Mouse (Mus musculus): ENCODE measurements around the gene Inka2. TPM values are rescaled to one million over a fixed set of nuclear protein-coding genes. Genes with fewer than 3 reads are reported as not detected.

Inka2 gene
- total and polyA plus RNA-seq, 3 experiments, result 0.39 to 0.61 TPM; not detected in 1

DNA sequence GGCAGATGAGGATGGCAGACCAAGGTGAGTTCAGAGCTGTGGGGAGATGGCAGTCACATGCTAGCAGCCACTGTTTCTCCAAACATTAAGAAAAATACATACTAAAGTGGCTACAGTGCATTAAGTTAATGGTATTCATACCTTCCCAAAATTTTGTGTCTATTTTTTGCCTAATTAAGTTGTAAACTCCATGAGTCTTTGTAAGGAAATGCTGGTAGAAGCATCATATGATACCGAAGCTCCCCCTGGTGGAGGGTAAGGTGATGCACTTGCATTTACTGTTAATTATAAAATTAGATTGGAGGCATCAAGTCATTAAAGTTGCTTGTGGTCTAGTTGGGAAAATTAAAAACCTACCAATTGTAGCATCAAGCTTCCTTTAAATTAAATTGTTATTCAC is 21.6 kb downstream of the Inka2 start:
- Histone ChIP-seq H3K9me3 (replicated peaks; ENCODE audit: insufficient read depth, low read length) (no peaks in the 10 kb centered on the region), H3K36me3 (ENCODE audit: control insufficient read depth in 1 of 2, insufficient read depth in 2 of 2, low read length in 2 of 2) (peaks cover 0 to 1% of the 10 kb centered on the region in 2 experiments; a peak in 2 of 4 replicates), H3K27me3 (ENCODE audit: control insufficient read depth in 1 of 2, insufficient read depth in 2 of 2, low read length in 2 of 2) (no peaks in the 10 kb centered on the region), H3K27ac (ENCODE audit: control insufficient read depth, low read depth, low read length) (no peak overlapping the region), H3K4me3 (ENCODE audit: control insufficient read depth in 1 of 2, insufficient read depth in 1 of 2, low read depth in 2 of 2, low read length in 2 of 2) (no peak overlapping the region), H3K4me1 (ENCODE audit: control insufficient read depth in 1 of 2, insufficient read depth in 2 of 2, low read length in 2 of 2) (no peaks in the 10 kb centered on the region), H3K9ac (ENCODE audit: control insufficient read depth, low read depth, low read length, poor library complexity, severe bottlenecking) (no peak overlapping the region), H3K79me2 (ENCODE audit: control insufficient read depth, insufficient read depth, low read length, poor library complexity) (no peaks in the 10 kb centered on the region)
- TF ChIP-seq SMC3 (IDR thresholded peaks at IDR 0.05; ENCODE audit: low read depth, low read length) (peak; percentile 96), MAFK (IDR thresholded peaks at IDR 0.05; ENCODE audit: borderline replicate concordance, low read depth, low read length) (no peak), RAD21 (IDR thresholded peaks at IDR 0.05; ENCODE audit: low read depth, low read length) (peak; percentile 91), CTCF (IDR thresholded peaks at IDR 0.05 in 2 of 3, conservative IDR thresholded peaks at IDR 0.05 in 1 of 3; ENCODE audit: control insufficient read depth in 1 of 3, insufficient read depth in 1 of 3, low read depth in 2 of 3, low read length in 3 of 3, poor library complexity in 1 of 3, severe bottlenecking in 1 of 3) (peak; percentile 45 to 93 (median 66)), SIN3A (IDR thresholded peaks at IDR 0.05; ENCODE audit: low read length) (no peak), ZMIZ1 (IDR thresholded peaks at IDR 0.05; ENCODE audit: low read depth, low read length) (no peak), ZC3H11A (IDR thresholded peaks at IDR 0.05; ENCODE audit: low read depth, low read length) (peak; percentile 88)
- peak; percentile 81 for DNase-seq (ENCODE audit: low read depth, low spot score)

- TF ChIP-seq MAZ (IDR thresholded peaks at IDR 0.05; ENCODE audit: low read depth, low read length) (no peak), MAX (IDR thresholded peaks at IDR 0.05; ENCODE audit: low read length) (no peak), USF2 (IDR thresholded peaks at IDR 0.05; ENCODE audit: borderline replicate concordance in 1 of 2, insufficient read depth in 1 of 2, low read depth in 1 of 2, low read length in 2 of 2) (no peak), NRF1 (IDR thresholded peaks at IDR 0.05; ENCODE audit: insufficient read depth, low read depth, low read length, poor library complexity, severe bottlenecking) (no peak), ZKSCAN1 (IDR thresholded peaks at IDR 0.05; ENCODE audit: low read depth, low read length) (no peak), ZC3H11A (IDR thresholded peaks at IDR 0.05; ENCODE audit: low read depth, low read length) (no peak), ELF1 (IDR thresholded peaks at IDR 0.05; ENCODE audit: low read depth, low read length) (no peak), KAT2A (conservative IDR thresholded peaks at IDR 0.05; ENCODE audit: low read depth, low read length) (no peak), SMC3 (IDR thresholded peaks at IDR 0.05; ENCODE audit: low read depth, low read length) (no peak), USF1 (IDR thresholded peaks at IDR 0.05; ENCODE audit: low read depth, low read length) (no peak), TAL1 (IDR thresholded peaks at IDR 0.05; ENCODE audit: low read length) (no peak), E2F4 (IDR thresholded peaks at IDR 0.05; ENCODE audit: borderline replicate concordance, low read depth, low read length) (no peak), EP300 (IDR thresholded peaks at IDR 0.05; ENCODE audit: low read depth in 1 of 2, low read length in 2 of 2) (no peak)
- peaks cover 0 to 15% of the 10 kb centered on the region in 2 experiments; a peak in 2 of 4 replicates for H3K36me3 ChIP-seq (ENCODE audit: control insufficient read depth in 1 of 2, insufficient read depth in 2 of 2, low read length in 2 of 2)
These were observed 28.0 kb downstream of the Inka2 start for GRCm38 (mm10) chr3:105732360-105732759.

More at GRCm38 (mm10) chr3:105732360-105732759, 28.0 kb downstream of the Inka2 start:
- Histone ChIP-seq H3K4me3 (ENCODE audit: control insufficient read depth in 1 of 2, insufficient read depth in 1 of 2, low read depth in 2 of 2, low read length in 2 of 2) (no peak overlapping the region), H3K4me1 (ENCODE audit: control insufficient read depth in 1 of 2, insufficient read depth in 2 of 2, low read length in 2 of 2) (no peaks in the 10 kb centered on the region; a peak in 1 of 4 replicates), H3K79me2 (ENCODE audit: control insufficient read depth, insufficient read depth, low read length, poor library complexity) (no peaks in the 10 kb centered on the region), H3K27ac (ENCODE audit: control insufficient read depth, low read depth, low read length) (no peak overlapping the region), H3K27me3 (ENCODE audit: control insufficient read depth in 1 of 2, insufficient read depth in 2 of 2, low read length in 2 of 2) (no peaks in the 10 kb centered on the region), H3K9me3 (replicated peaks; ENCODE audit: insufficient read depth, low read length) (no peaks in the 10 kb centered on the region), H3K9ac (ENCODE audit: control insufficient read depth, low read depth, low read length, poor library complexity, severe bottlenecking) (no peak overlapping the region)
- no peak for DNase-seq (ENCODE audit: low read depth, low spot score)

Data from MEL (cell line).